Mouse (Mus musculus): Measurements from ENCODE around the gene Mmp11.

DNA sequence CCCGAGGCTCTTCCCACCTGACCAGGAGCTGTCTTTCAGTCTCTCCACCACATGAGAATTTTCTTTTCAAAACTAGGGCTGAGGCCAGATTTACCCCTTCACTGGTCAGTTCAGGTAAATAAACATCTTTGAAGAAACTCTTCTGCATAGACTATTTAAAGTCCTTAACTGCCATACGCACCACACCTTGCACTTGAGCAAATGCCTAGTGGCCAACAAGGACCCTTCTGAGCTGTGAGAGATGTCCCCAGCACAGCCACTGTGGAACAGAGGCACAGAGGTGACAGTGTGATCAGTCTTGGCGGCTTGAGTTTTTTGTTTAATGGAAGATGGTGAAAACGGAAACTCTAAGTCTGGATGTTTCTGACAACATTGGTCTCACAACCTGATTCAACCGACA lies 17.3 kb downstream of the Mmp11 start:
- TF ChIP-seq EP300 (IDR thresholded peaks at IDR 0.05; ENCODE audit: insufficient read depth, low read depth, low read length): no peak
- TF ChIP-seq POLR2A (IDR thresholded peaks at IDR 0.05; ENCODE audit: insufficient read depth, low read length): no peak
- TF ChIP-seq CTCF (IDR thresholded peaks at IDR 0.05; ENCODE audit: low read depth, low read length): no peak
